Mouse (Mus musculus) gastrocnemius, postnatal 36 days (tissue): ENCODE data around the gene Cdh13. TPM values are rescaled to one million over a fixed set of nuclear protein-coding genes. Genes with fewer than 3 reads are reported as not detected.

ENCODE experiments used
- DNase-seq, 2 experiments: peaks; one replicate each; pipeline ENCODE4 v3.0.0; 2022
- intact Hi-C: fragments of 180-260 bp; cut with DNase I; formaldehyde crosslinking; loops from one replicate; pipeline ENCODE4 v1.15.1; 2025
- total RNA-seq, 2 experiments: library from RNA; stranded (reverse); gene quantifications; 2 replicates each; pipeline ENCODE4 v1.2.3; 2021

Cdh13 gene
- total RNA-seq, 2 experiments from 2014 or later: 110 to 120 TPM

GRCm38 (mm10) chr8:118538816-118539558 lies 255.5 kb downstream of the Cdh13 start:
- intact Hi-C loops: no loop called here
- no peak for DNase-seq

DNA sequence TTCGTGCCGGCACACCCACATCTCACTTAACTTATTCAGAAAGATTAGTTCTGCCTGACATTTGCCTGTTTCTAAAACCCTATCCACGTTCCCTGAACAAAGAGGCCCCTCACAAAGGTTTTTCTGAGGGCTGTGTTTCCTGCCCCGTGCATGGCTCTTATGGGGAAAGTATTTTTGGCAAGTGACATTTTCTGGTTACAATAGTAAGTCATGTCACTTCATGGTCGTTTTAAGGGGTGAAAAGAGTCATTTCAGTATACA lies 256.0 kb downstream of the Cdh13 start:
- intact Hi-C loops: no loop called here
- DNase-seq: no peak

DNA sequence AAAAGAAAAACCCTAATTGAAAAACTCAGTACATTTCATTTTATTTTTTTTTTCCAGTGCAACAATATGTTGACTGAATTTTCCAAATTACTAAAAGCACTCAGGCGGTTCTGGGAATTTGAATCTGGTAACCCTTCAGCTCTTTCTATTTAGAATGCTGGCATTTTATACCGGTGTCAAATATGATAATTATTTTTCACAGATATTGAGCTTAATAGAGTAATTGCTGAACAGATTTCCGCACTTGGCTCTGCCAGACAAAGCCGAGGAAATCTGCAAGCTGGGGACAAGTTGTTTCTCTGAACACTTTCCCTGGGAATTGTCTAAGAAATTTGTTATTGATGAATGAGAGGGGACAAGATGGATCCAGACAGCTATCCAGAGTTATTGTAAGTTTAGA lies 256.4 kb downstream of the Cdh13 start:
- no peak for DNase-seq
- intact Hi-C loops: no loop called here

- no peak for DNase-seq
- intact Hi-C loops: no loop called here
Observed at GRCm38 (mm10) chr8:118552397-118552796, 268.9 kb downstream of the Cdh13 start.

- intact Hi-C loops: no loop called here
- no peak for DNase-seq
Observed at GRCm38 (mm10) chr8:118552842-118553241, 269.3 kb downstream of the Cdh13 start.

- DNase-seq: no peak
- intact Hi-C loops: no loop called here
Observed at GRCm38 (mm10) chr8:118564024-118564423, 280.5 kb downstream of the Cdh13 start.

GRCm38 (mm10) chr8:118565186-118565585 lies 281.7 kb downstream of the Cdh13 start:
- intact Hi-C loops: no loop called here
- no peak for DNase-seq

DNA sequence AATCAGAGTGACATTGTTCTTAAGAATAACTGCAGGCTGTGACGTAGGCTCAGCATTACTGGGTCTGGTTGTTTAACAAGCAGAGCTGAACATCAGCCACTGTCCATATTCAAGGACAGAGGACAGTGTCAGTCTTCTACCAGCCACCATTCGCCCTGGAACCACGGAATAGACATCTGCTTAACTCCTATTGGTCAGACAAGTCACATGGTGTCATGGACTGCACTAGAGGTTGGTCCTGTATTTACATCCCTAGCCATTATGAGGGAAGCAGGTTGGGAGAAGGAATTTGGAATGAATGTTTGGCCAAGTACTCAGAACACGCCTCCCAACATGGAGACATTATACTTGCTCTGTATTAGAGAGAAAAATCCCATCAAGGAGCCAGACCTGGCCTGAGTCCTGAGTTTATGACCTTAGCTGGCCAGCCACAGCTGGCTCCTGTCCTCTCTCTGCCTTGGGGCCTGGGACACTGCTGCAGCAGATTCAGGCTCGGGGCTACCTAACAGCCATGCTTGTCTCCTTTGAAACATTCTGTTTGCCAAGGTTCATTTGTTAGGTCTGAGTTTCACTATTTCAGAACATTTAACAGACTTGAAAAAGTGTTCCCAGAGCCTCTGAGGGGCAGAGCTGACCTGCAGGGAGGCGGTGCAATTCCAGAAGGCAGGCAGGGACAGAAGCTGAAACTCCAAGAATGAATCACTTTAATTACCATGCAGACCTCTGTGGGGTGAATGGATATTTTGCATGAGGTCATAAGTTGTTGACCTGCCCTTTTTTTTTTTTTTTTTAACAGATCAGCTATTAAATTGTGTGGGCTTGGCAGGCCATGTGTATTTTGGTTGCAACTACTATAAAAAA lies 282.6 kb downstream of the Cdh13 start:
- intact Hi-C loops: no loop called here
- DNase-seq: no peak

GRCm38 (mm10) chr8:118569366-118569765 lies 285.8 kb downstream of the Cdh13 start:
- DNase-seq: no peak
- intact Hi-C loops: no loop called here

- intact Hi-C loops: no loop called here
- no peak for DNase-seq
Observed at GRCm38 (mm10) chr8:118581256-118581655, 297.7 kb downstream of the Cdh13 start.

DNA sequence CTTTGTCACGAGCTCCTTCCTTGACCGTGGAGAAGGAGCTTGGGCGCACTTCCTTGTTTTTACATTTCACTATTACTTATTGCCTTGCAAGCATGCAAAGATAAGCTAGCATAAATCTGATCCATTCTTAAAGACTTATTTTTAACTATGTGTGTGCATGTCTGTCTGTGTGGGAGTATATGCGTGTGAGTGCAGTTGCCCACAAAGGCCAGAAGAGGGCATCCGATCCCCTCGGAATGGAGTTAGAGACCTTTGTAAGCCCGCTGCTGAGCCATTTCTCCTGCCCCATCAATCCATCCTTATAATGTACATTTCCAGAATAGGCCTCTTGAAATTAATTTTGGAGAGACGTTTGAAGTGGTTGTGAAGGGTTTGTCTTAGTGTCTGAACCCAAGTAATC lies 298.7 kb downstream of the Cdh13 start:
- intact Hi-C loops: no loop called here
- no peak for DNase-seq

GRCm38 (mm10) chr8:118587981-118588380 lies 304.4 kb downstream of the Cdh13 start:
- intact Hi-C loops: no loop called here

DNA sequence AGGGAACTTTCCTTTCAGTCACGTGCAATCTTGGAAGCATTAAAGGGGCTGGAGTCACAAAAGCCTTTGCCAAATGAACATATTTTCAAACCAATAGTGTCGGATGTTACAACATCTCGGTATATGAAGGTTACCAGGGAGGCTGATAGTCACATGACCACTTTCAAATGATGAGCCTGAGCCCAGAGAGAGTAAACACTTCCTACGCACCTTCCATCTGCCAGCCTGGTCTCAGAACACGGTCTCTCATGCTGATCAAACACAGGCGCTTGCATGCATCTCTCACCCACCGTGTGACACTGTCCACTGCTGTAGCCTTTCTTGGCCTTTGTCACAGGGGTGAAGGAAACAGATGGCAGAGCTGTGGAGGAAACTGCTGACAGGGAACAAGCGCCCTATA lies 313.3 kb downstream of the Cdh13 start:
- intact Hi-C loops: no loop called here
- DNase-seq: no peak

More at GRCm38 (mm10) chr8:118587981-118588380, 304.4 kb downstream of the Cdh13 start:
- no peak for DNase-seq

DNA sequence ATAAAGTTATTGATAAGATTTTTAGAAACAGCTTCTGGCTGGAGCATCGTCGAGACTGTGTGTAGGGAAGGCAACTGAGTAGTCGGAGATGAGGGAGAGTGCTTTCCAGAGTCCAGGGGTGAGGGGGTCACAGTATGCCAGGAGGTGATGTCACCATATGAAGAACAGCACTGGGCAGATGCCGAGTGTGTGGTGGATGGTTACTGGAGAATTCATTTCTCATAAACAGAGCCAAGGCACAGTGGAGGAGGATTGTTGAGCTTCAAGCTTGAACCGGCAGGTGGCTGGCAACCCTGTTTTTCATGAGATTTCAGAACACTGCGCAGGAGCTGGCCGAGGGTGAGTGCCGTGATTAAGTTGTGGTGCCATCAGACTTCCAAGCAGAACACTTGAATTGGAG lies 317.8 kb downstream of the Cdh13 start:
- intact Hi-C loops: no loop called here
- no peak for DNase-seq

DNA sequence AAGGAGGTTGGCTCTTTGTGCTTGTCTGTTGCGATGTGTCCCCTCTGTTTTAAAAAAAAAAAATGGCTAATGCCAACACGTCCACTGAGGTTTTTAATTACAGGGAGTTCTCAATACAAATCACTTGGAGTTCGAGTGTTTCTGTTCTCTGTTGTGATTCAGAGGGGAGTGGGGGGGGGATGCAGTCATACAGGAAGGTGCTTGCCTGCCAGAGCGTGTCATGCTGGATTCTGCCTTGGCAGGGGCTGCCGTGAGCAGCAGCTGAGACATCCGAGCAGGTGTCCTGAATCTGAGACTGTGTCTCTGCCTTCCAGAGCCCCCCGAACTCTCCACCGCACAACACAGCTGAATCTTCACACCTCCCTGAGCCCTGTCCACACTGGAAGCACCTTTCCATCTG lies 318.5 kb downstream of the Cdh13 start:
- intact Hi-C loops: no loop called here
- DNase-seq: no peak

DNA sequence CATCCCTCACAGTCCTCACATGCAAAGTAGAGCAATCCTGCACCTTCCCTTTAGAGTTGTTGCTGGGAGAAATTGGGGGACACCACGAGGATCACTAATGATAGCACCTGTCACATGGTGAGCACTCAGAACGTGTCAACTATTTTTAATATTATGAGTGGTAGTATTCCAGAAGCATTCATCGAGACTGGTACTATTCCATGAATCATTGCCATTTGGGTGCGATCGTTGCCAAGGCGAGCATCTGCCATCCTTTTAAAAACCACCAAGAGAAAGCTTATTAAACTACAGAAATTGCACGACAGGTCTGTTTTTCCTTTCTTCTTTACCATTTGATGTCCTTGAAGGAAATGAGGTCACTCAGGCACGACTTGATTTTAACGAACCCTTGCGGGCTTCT lies 328.0 kb downstream of the Cdh13 start:
- intact Hi-C loops: no loop called here
- no peak for DNase-seq

GRCm38 (mm10) chr8:118618195-118618594 lies 334.7 kb downstream of the Cdh13 start:
- intact Hi-C loops: no loop called here
- DNase-seq: no peak

GRCm38 (mm10) chr8:118626425-118626824 lies 342.9 kb downstream of the Cdh13 start:
- intact Hi-C loops: no loop called here
- DNase-seq: no peak

- intact Hi-C loops: no loop called here
- DNase-seq: no peak
Observed at GRCm38 (mm10) chr8:118627737-118628136, 344.2 kb downstream of the Cdh13 start.

DNA sequence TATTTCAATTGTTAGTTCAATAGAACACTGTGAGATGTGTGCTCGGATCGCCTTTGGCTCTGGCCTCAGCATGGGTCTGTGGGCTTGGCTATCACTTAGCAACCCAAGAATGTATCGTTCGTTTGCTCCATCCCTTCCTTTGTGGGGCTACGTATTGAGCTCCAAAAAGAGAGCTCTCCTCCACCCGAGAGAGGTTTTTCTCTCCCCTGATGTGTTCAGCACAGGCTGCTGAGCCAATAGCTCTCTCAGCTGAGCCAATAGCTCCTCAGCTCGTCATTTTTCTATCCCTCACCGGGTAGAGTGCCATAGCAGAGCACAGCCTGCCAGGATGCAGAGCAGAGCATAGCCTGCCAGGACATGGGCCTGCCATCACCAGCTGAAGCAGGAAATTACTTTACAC lies 345.2 kb downstream of the Cdh13 start:
- intact Hi-C loops: no loop called here
- no peak for DNase-seq

DNA sequence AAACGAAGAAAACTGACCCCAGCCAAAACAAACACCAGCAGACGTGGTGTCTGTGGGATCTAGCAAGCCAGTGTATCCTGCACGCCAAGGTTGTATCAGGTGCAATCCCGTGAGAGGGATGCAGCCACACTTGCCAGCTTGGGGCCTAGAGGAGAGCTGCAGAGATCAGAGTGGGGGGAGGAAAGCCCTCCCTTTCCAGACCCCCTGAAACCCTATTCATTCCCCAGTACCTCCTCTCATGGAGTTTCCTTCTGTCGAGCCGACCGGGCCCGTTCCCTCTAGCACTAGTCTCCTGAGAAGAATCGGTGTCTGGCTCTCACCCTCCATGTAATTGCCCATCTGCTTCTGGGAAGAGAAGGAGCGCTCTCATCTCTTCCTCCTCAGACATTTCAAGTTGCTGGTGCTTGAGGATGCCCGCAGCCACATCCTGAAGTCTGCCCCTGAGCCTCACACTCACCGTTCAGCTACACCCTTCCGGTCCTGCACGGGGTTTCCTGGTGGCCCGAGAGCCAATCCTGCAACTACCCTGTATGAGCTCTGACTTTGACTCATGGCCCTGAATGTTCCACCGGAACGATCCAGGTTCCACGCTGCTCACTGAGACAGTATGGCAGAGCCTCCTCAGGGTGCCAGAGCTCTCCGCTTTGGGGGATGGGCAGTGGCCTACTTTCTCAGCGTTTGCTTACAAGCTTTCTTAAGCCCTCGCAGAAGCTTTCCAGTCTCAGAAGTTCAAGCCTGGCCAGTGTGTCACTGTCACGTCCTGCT lies 351.9 kb downstream of the Cdh13 start:
- DNase-seq: no peak
- intact Hi-C loops: no loop called here
